Mouse (Mus musculus) kidney, embryonic 16.5 days (tissue): ENCODE measurements around the gene C330007P06Rik. TPM values are rescaled to one million over a fixed set of nuclear protein-coding genes. Genes with fewer than 3 reads are reported as not detected.
"Not testable (repeated sequence)": the region's sequence is repeated elsewhere in the genome, so short reads cannot be mapped to it uniquely, and the experiment has no call there.

Source experiments
- ATAC-seq: fragments of 200-750 bp; cut with Nextera tagmentation; 2 replicates; pipeline ENCODE4 v1.8.0; 2017; ENCODE audit warnings: moderate TSS enrichment; ENCODE audit not compliant: low FRiP score, low TSS enrichment
- H3K27ac ChIP-seq: fragments of 300-500 bp; sonication (generic); 2 replicates; pipeline ENCODE4 v1.5.1; 2014; ENCODE audit warnings: low read length
- H3K27me3 ChIP-seq: fragments of 300-500 bp; sonication (generic); 2 replicates; pipeline ENCODE4 v1.6.1; 2014; ENCODE audit warnings: low read length, control low read depth, mixed read lengths; ENCODE audit not compliant: insufficient read depth
- H3K36me3 ChIP-seq: fragments of 300-500 bp; sonication (generic); 2 replicates; pipeline ENCODE4 v1.6.1; 2014; ENCODE audit warnings: low read length, control low read depth, mixed read lengths; ENCODE audit not compliant: insufficient read depth
- H3K4me1 ChIP-seq: fragments of 300-500 bp; sonication (generic); 2 replicates; pipeline ENCODE4 v1.6.1; 2014; ENCODE audit warnings: low read length, control low read depth, mixed read lengths; ENCODE audit not compliant: insufficient read depth
- H3K4me2 ChIP-seq: fragments of 300-500 bp; sonication (generic); replicated peaks from 2 replicates; pipeline ENCODE4 v1.6.1; 2014; ENCODE audit warnings: low read depth, low read length
- H3K4me3 ChIP-seq: fragments of 300-500 bp; sonication (generic); 2 replicates; pipeline ENCODE4 v1.5.1; 2014; ENCODE audit warnings: mild to moderate bottlenecking, low read length
- H3K9ac ChIP-seq: fragments of 300-500 bp; sonication (generic); replicated peaks from 2 replicates; pipeline ENCODE4 v1.6.1; 2014; ENCODE audit warnings: low read length
- H3K9me3 ChIP-seq: fragments of 300-500 bp; sonication (generic); 2 replicates; pipeline ENCODE4 v1.6.1; 2016; ENCODE audit warnings: low read length, control low read depth
- WGBS: fragments of 180-500 bp; shearing (Covaris S2); extraction: QIAGEN DNeasy Blood & Tissue Kit; methylation state at CpG from one replicate; pipeline ENCODE4 v1.1.7; 2014; 5-methylcytosine and 5-hydroxymethylcytosine counted together
- polyA plus RNA-seq: library from polyadenylated mRNA; unstranded; fragments of >200 nt; fragmentation: Nextera tagmentation; extraction: Ambion mirVana; gene quantifications from 2 replicates; pipeline ENCODE4 v1.2.1, GENCODE M21; 2015

The C330007P06Rik gene
- polyA plus RNA-seq, result 29.5 and 33.9 TPM in 2 replicates

GRCm38 (mm10) chrX:36873765-36874164 is at the start of gene C330007P06Rik, which contains the start of gene Ube2a:
Gene C330007P06Rik, minus strand, starts transcription at chrX:36874111.
Gene Ube2a, plus strand, starts transcription at chrX:36873900.
- no peaks in the 10 kb centered on the region for H3K9me3 ChIP-seq
- no peaks in the 10 kb centered on the region for H3K36me3 ChIP-seq
- peak within 1 kb of the TSS; percentile 66 for H3K4me3 ChIP-seq
- no peaks in the 10 kb centered on the region for H3K4me1 ChIP-seq
- H3K27me3 ChIP-seq, result no peaks in the 10 kb centered on the region
- peak; percentile 31 for ATAC-seq
- H3K9ac ChIP-seq, result peak within 1 kb of the TSS; percentile 79
- H3K4me2 ChIP-seq, result peak within 1 kb of the TSS; percentile 61
- 33% methylated on average over 8 of the region's 8 CpGs for WGBS
- peak within 1 kb of the TSS; percentile 77 for H3K27ac ChIP-seq

GRCm38 (mm10) chrX:36921346-36921745 is 47.4 kb upstream of the C330007P06Rik start:
- H3K36me3 ChIP-seq, result no peaks in the 10 kb centered on the region
- H3K9me3 ChIP-seq, result no peaks in the 10 kb centered on the region
- no peak overlapping the region for H3K9ac ChIP-seq
- H3K27ac ChIP-seq, result no peak overlapping the region
- WGBS, result 94% methylated on average over 4 of the region's 4 CpGs
- no peaks in the 10 kb centered on the region for H3K27me3 ChIP-seq
- no peaks in the 10 kb centered on the region for H3K4me1 ChIP-seq
- no peak overlapping the region for H3K4me3 ChIP-seq
- H3K4me2 ChIP-seq, result no peak overlapping the region
- ATAC-seq, result no peak

GRCm38 (mm10) chrX:36917749-36918148 is 43.8 kb upstream of the C330007P06Rik start:
- Histone ChIP-seq H3K27me3 (no peaks in the 10 kb centered on the region), H3K36me3 (no peaks in the 10 kb centered on the region), H3K9me3 (no peaks in the 10 kb centered on the region), H3K4me1 (no peaks in the 10 kb centered on the region), H3K4me2 (no peak overlapping the region), H3K9ac (no peak overlapping the region), H3K27ac (no peak overlapping the region), H3K4me3 (no peak overlapping the region)
- 57% methylated on average over 1 of the region's 1 CpGs for WGBS
- ATAC-seq, result no peak

GRCm38 (mm10) chrX:36911343-36911742 is 37.4 kb upstream of the C330007P06Rik start:
- Histone ChIP-seq H3K9ac (no peak overlapping the region), H3K4me3 (no peak overlapping the region), H3K4me2 (no peak overlapping the region), H3K27me3 (no peaks in the 10 kb centered on the region), H3K4me1 (no peaks in the 10 kb centered on the region), H3K27ac (no peak overlapping the region), H3K36me3 (no peaks in the 10 kb centered on the region), H3K9me3 (no peaks in the 10 kb centered on the region)
- ATAC-seq, result no peak
- 46% methylated on average over 12 of the region's 12 CpGs for WGBS

GRCm38 (mm10) chrX:36906539-36906938 is 32.6 kb upstream of the C330007P06Rik start:
- 34% methylated on average over 5 of the region's 5 CpGs for WGBS
- H3K4me2 ChIP-seq, result no peak overlapping the region
- H3K9ac ChIP-seq, result no peak overlapping the region
- no peak overlapping the region for H3K27ac ChIP-seq
- no peaks in the 10 kb centered on the region for H3K36me3 ChIP-seq
- H3K27me3 ChIP-seq, result no peaks in the 10 kb centered on the region
- no peak overlapping the region for H3K4me3 ChIP-seq
- ATAC-seq, result no peak
- 0 out of 2 replicates have a peak, but pooled peaks cover 6% of the 10 kb centered on the region for H3K4me1 ChIP-seq
- H3K9me3 ChIP-seq, result no peaks in the 10 kb centered on the region

GRCm38 (mm10) chrX:36903115-36903768 is 29.3 kb upstream of the C330007P06Rik start:
- Histone ChIP-seq H3K9me3 (no peaks in the 10 kb centered on the region), H3K36me3 (no peaks in the 10 kb centered on the region), H3K27ac (peak overlapping the region; percentile 66; the same call in 1 of the 2 replicates), H3K4me1 (0 out of 2 replicates have a peak, but pooled peaks cover 6% of the 10 kb centered on the region), H3K4me3 (peak overlapping the region; percentile 61), H3K9ac (peak overlapping the region; percentile 67), H3K27me3 (no peaks in the 10 kb centered on the region), H3K4me2 (peak overlapping the region; percentile 68)
- 22% methylated on average over 31 of the region's 32 CpGs for WGBS
- peak; percentile 93 for ATAC-seq

- Histone ChIP-seq H3K27me3 (no peaks in the 10 kb centered on the region), H3K4me2 (peak within 1 kb of the TSS; percentile 68), H3K9ac (peak within 1 kb of the TSS; percentile 67), H3K4me3 (peak within 1 kb of the TSS; percentile 61), H3K4me1 (0 out of 2 replicates have a peak, but pooled peaks cover 6% of the 10 kb centered on the region), H3K27ac (peak within 1 kb of the TSS; percentile 66; the same call in 1 of the 2 replicates), H3K36me3 (no peaks in the 10 kb centered on the region), H3K9me3 (no peaks in the 10 kb centered on the region)
- peak; percentile 77 for ATAC-seq
- 26% methylated on average over 30 of the region's 47 CpGs for WGBS
These were observed 28.6 kb upstream of the C330007P06Rik start, which contains the start of gene Nkrf for GRCm38 (mm10) chrX:36902321-36903114. Gene Nkrf, minus strand, starts transcription at chrX:36902899.

- WGBS, result 41% methylated on average over 3 of the region's 3 CpGs
- Histone ChIP-seq H3K4me2 (peak overlapping the region; percentile 68), H3K27me3 (no peaks in the 10 kb centered on the region), H3K9me3 (no peaks in the 10 kb centered on the region), H3K4me1 (0 out of 2 replicates have a peak, but pooled peaks cover 6% of the 10 kb centered on the region), H3K36me3 (no peaks in the 10 kb centered on the region), H3K27ac (no peak overlapping the region), H3K4me3 (peak overlapping the region; percentile 61), H3K9ac (peak overlapping the region; percentile 67)
- no peak for ATAC-seq
These were observed 27.7 kb upstream of the C330007P06Rik start for GRCm38 (mm10) chrX:36901655-36902054.

- not testable (repeated sequence) for H3K4me3 ChIP-seq, H3K4me1 ChIP-seq, H3K36me3 ChIP-seq, H3K27ac ChIP-seq, ATAC-seq, H3K4me2 ChIP-seq, H3K9me3 ChIP-seq, H3K9ac ChIP-seq, H3K27me3 ChIP-seq
- WGBS, result 27% methylated on average over 1 of the region's 1 CpGs
These were observed 25.0 kb upstream of the C330007P06Rik start for GRCm38 (mm10) chrX:36898931-36899330.
